Mouse (Mus musculus): ENCODE data around the gene Vti1a.

DNA sequence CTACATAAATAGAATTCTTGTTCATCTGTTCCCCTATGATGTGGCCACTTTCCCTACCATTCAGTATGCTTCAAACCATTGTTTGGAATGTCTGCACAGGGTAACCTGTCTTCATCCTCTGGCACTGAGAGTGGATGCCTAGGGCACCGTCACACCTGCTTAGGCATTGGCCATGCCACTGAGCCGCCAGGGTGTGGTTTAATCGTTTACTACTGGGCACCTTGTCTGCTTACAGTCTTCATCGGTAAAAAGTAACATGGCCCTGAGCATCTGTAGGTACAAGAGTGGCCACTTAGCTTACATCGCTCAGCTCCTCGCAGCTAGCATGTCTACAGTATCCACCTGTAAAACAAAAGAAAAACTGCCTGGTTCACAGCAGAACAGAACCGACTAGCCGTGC lies 264.1 kb downstream of the Vti1a start:
- TF ChIP-seq CTCF (IDR thresholded peaks at IDR 0.05; ENCODE audit: extremely low read depth, insufficient read depth, low read length) (no peak), POLR2A (IDR thresholded peaks at IDR 0.05; ENCODE audit: extremely low read depth, insufficient read depth, low read length) (no peak)

All from cortical plate, adult 2 months (tissue).